Mouse (Mus musculus) CH12.LX (cell line): Measurements from ENCODE around the gene Smc1b. TPM values are rescaled to one million over a fixed set of nuclear protein-coding genes. Genes with fewer than 3 reads are reported as not detected.

Experiments
- DNase-seq: peaks from one replicate; pipeline ENCODE4 v3.0.0-alpha.2; 2013; ENCODE audit errors: extremely low read depth
- H3K27ac ChIP-seq: 2 replicates; pipeline ENCODE4 v1.5.1; 2012; ENCODE audit warnings: low read depth, mild to moderate bottlenecking, control low read depth, moderate library complexity; ENCODE audit not compliant: insufficient read depth
- H3K27me3 ChIP-seq: replicated peaks from 2 replicates; pipeline ENCODE3; 2012; ENCODE audit warnings: inconsistent platforms
- H3K36me3 ChIP-seq, 2 experiments: replicated peaks in 1 of 2; 2 replicates each; pipeline versions ENCODE3 to v1.6.1; 2012; ENCODE audit warnings: inconsistent platforms in 1 of 2, low read length in 1 of 2, mild to moderate bottlenecking in 1 of 2, mixed read lengths in 1 of 2, moderate library complexity in 1 of 2; ENCODE audit not compliant: control insufficient read depth in 1 of 2, insufficient read depth in 1 of 2
- H3K4me1 ChIP-seq, 2 experiments: 2 replicates each; pipeline ENCODE4 v1.6.1; 2012; ENCODE audit warnings: inconsistent platforms in 1 of 2, moderate library complexity in 1 of 2; ENCODE audit not compliant: insufficient read depth in 2 of 2, control insufficient read depth in 1 of 2
- H3K4me2 ChIP-seq: 2 replicates; pipeline ENCODE4 v1.6.1; 2012; ENCODE audit warnings: low read depth, mild to moderate bottlenecking, control low read depth; ENCODE audit not compliant: poor library complexity, insufficient read depth, severe bottlenecking
- H3K4me3 ChIP-seq, 3 experiments: fragments of 150-350 bp in 1 of 3; sonication (generic) in 1 of 3; replicated peaks in 1 of 3; 2 replicates each; pipeline versions ENCODE3 to v1.5.1; 2011 to 2012; ENCODE audit warnings: low read depth in 2 of 3, low read length in 2 of 3, mild to moderate bottlenecking in 2 of 3, moderate library complexity in 2 of 3, control low read depth in 1 of 3, improper control_type of control experiment in 1 of 3, inconsistent platforms in 1 of 3, mixed read lengths in 1 of 3; ENCODE audit not compliant: poor library complexity in 1 of 3
- H3K79me2 ChIP-seq: replicated peaks from 2 replicates; pipeline ENCODE4 v1.6.1; 2012; ENCODE audit warnings: mild to moderate bottlenecking, moderate library complexity; ENCODE audit not compliant: control insufficient read depth, poor library complexity, insufficient read depth, severe bottlenecking; ENCODE audit errors: extremely low read depth
- H3K9ac ChIP-seq: 2 replicates; pipeline ENCODE4 v1.6.1; 2012; ENCODE audit warnings: low read depth, mild to moderate bottlenecking, control low read depth, moderate library complexity; ENCODE audit not compliant: insufficient read depth
- H3K9me3 ChIP-seq: replicated peaks from 2 replicates; pipeline ENCODE3; 2012; ENCODE audit warnings: low read length, inconsistent platforms, mixed read lengths
- BHLHE40 ChIP-seq: IDR thresholded peaks from 2 replicates; pipeline ENCODE4 v1.6.1; 2011; ENCODE audit warnings: mild to moderate bottlenecking, low read depth, low read length, improper control_type of control experiment
- CHD1 ChIP-seq: IDR thresholded peaks from 2 replicates; pipeline ENCODE4 v1.6.1; 2012; ENCODE audit warnings: low read depth, low read length, improper control_type of control experiment, inconsistent platforms
- CHD2 ChIP-seq: IDR thresholded peaks from 2 replicates; pipeline ENCODE4 v1.6.1; 2011; ENCODE audit warnings: low read length, improper control_type of control experiment
- CTCF ChIP-seq, 2 experiments: IDR thresholded peaks in 1 of 2; conservative IDR thresholded peaks in 1 of 2; 2 replicates each; pipeline ENCODE4 v1.5.1; 2011 to 2012; ENCODE audit warnings: low read depth in 2 of 2, low read length in 2 of 2, improper control_type of control experiment in 1 of 2, inconsistent platforms in 1 of 2, mild to moderate bottlenecking in 1 of 2, moderate library complexity in 1 of 2
- E2F4 ChIP-seq: IDR thresholded peaks from 2 replicates; pipeline ENCODE4 v1.6.1; 2011; ENCODE audit warnings: low read depth, low read length, improper control_type of control experiment; ENCODE audit not compliant: insufficient replicate concordance
- ELF1 ChIP-seq: IDR thresholded peaks from 2 replicates; pipeline ENCODE4 v1.6.1; 2014; ENCODE audit warnings: low read depth, mild to moderate bottlenecking, inconsistent platforms, low read length, improper control_type of control experiment
- EP300 ChIP-seq: IDR thresholded peaks from 2 replicates; pipeline ENCODE4 v1.6.1; 2011; ENCODE audit warnings: low read length, improper control_type of control experiment
- ETS1 ChIP-seq: conservative IDR thresholded peaks from 2 replicates; pipeline ENCODE4 v1.6.1; 2012; ENCODE audit warnings: low read depth, mild to moderate bottlenecking, inconsistent platforms, low read length, improper control_type of control experiment, moderate library complexity
- GABPA ChIP-seq: IDR thresholded peaks from 2 replicates; pipeline ENCODE4 v1.6.1; 2012; ENCODE audit warnings: low read depth, low read length, improper control_type of control experiment, inconsistent platforms; ENCODE audit not compliant: insufficient replicate concordance
- HCFC1 ChIP-seq: IDR thresholded peaks from 2 replicates; pipeline ENCODE4 v1.6.1; 2012; ENCODE audit warnings: low read depth, mild to moderate bottlenecking, inconsistent platforms, low read length, improper control_type of control experiment
- IRF4 ChIP-seq: IDR thresholded peaks from 2 replicates; pipeline ENCODE4 v1.6.1; 2014; ENCODE audit warnings: low read depth, mild to moderate bottlenecking, inconsistent platforms, low read length, improper control_type of control experiment
- JUN ChIP-seq: IDR thresholded peaks from 2 replicates; pipeline ENCODE4 v1.6.1; 2011; ENCODE audit warnings: low read depth, mild to moderate bottlenecking, low read length, improper control_type of control experiment, moderate library complexity; ENCODE audit not compliant: insufficient read depth
- KAT2A ChIP-seq: IDR thresholded peaks from 2 replicates; pipeline ENCODE4 v1.6.1; 2012; ENCODE audit warnings: low read length, improper control_type of control experiment, inconsistent platforms; ENCODE audit not compliant: insufficient replicate concordance
- MAFK ChIP-seq: IDR thresholded peaks from 2 replicates; pipeline ENCODE4 v1.6.1; 2011; ENCODE audit warnings: low read length, improper control_type of control experiment; ENCODE audit not compliant: insufficient replicate concordance
- MAX ChIP-seq: IDR thresholded peaks from 2 replicates; pipeline ENCODE4 v1.6.1; 2011; ENCODE audit warnings: low read length, improper control_type of control experiment
- MEF2A ChIP-seq: IDR thresholded peaks from 2 replicates; pipeline ENCODE4 v1.6.1; 2014; ENCODE audit warnings: low read depth, mild to moderate bottlenecking, inconsistent platforms, low read length, improper control_type of control experiment, borderline replicate concordance
- MXI1 ChIP-seq: IDR thresholded peaks from 2 replicates; pipeline ENCODE4 v1.6.1; 2011; ENCODE audit warnings: mild to moderate bottlenecking, low read depth, low read length, improper control_type of control experiment
- MYC ChIP-seq: IDR thresholded peaks from 2 replicates; pipeline ENCODE4 v1.6.1; 2011; ENCODE audit warnings: low read depth, mild to moderate bottlenecking, improper control_type of control experiment, low read length
- NELFE ChIP-seq: IDR thresholded peaks from 2 replicates; pipeline ENCODE4 v1.6.1; 2011; ENCODE audit warnings: low read depth, low read length, improper control_type of control experiment
- NRF1 ChIP-seq: IDR thresholded peaks from 2 replicates; pipeline ENCODE4 v1.6.1; 2014; ENCODE audit warnings: low read depth, mild to moderate bottlenecking, inconsistent platforms, low read length, improper control_type of control experiment, moderate library complexity
- PAX5 ChIP-seq: IDR thresholded peaks from 2 replicates; pipeline ENCODE4 v1.6.1; 2012; ENCODE audit warnings: low read length, inconsistent platforms, mixed read lengths
- POLR2A ChIP-seq: IDR thresholded peaks from 2 replicates; pipeline ENCODE4 v1.6.1; 2011; ENCODE audit warnings: low read depth, mild to moderate bottlenecking, improper control_type of control experiment, low read length
- POLR2AphosphoS2 ChIP-seq: IDR thresholded peaks from 2 replicates; pipeline ENCODE4 v1.6.1; 2011; ENCODE audit warnings: low read depth, low read length, improper control_type of control experiment
- RAD21 ChIP-seq: IDR thresholded peaks from 2 replicates; pipeline ENCODE4 v1.6.1; 2011; ENCODE audit warnings: low read depth, mild to moderate bottlenecking, low read length, improper control_type of control experiment, moderate library complexity
- RCOR1 ChIP-seq: conservative IDR thresholded peaks from 2 replicates; pipeline ENCODE4 v1.6.1; 2012; ENCODE audit warnings: low read depth, mild to moderate bottlenecking, inconsistent platforms, low read length, improper control_type of control experiment
- SIN3A ChIP-seq: IDR thresholded peaks from 2 replicates; pipeline ENCODE4 v1.6.1; 2012; ENCODE audit warnings: low read length, improper control_type of control experiment, inconsistent platforms
- SMC3 ChIP-seq: IDR thresholded peaks from 2 replicates; pipeline ENCODE4 v1.6.1; 2011; ENCODE audit warnings: low read depth, low read length, improper control_type of control experiment
- TBP ChIP-seq: conservative IDR thresholded peaks from 2 replicates; pipeline ENCODE4 v1.6.1; 2011; ENCODE audit warnings: low read depth, low read length, improper control_type of control experiment
- UBTF ChIP-seq: IDR thresholded peaks from 2 replicates; pipeline ENCODE4 v1.6.1; 2012; ENCODE audit warnings: low read depth, mild to moderate bottlenecking, inconsistent platforms, low read length, improper control_type of control experiment, moderate library complexity
- USF1 ChIP-seq: IDR thresholded peaks from 2 replicates; pipeline ENCODE4 v1.6.1; 2014; ENCODE audit warnings: low read depth, mild to moderate bottlenecking, inconsistent platforms, low read length, improper control_type of control experiment
- USF2 ChIP-seq: conservative IDR thresholded peaks from 2 replicates; pipeline ENCODE4 v1.6.1; 2011; ENCODE audit warnings: low read depth, low read length, improper control_type of control experiment
- ZC3H11A ChIP-seq: IDR thresholded peaks from 2 replicates; pipeline ENCODE4 v1.6.1; 2012; ENCODE audit warnings: low read depth, mild to moderate bottlenecking, inconsistent platforms, low read length, improper control_type of control experiment
- ZKSCAN1 ChIP-seq: IDR thresholded peaks from 2 replicates; pipeline ENCODE4 v1.6.1; 2012; ENCODE audit warnings: low read depth, inconsistent platforms, low read length, improper control_type of control experiment, borderline replicate concordance
- ZMIZ1 ChIP-seq: IDR thresholded peaks from 2 replicates; pipeline ENCODE4 v1.6.1; 2012; ENCODE audit warnings: low read depth, mild to moderate bottlenecking, inconsistent platforms, low read length, improper control_type of control experiment
- ZNF384 ChIP-seq: IDR thresholded peaks from 2 replicates; pipeline ENCODE4 v1.6.1; 2012; ENCODE audit warnings: low read depth, low read length, improper control_type of control experiment, inconsistent platforms
- dilution Hi-C: fragments of 300-500 bp; cut with MboI; formaldehyde crosslinking; loops from 2 replicates; pipeline ENCODE4 v1.14.3; 2020; ENCODE audit warnings: low sequenced_read_pairs; ENCODE audit not compliant: extremely low pct_unique_long_range_greater_than_20kb, extremely low pct_ligation_motif_present
- in situ Hi-C: fragments of 300-500 bp; cut with MboI; formaldehyde crosslinking; loops from 3 replicates; pipeline ENCODE4 v1.14.3; 2019; ENCODE audit warnings: low sequenced_read_pairs, low pct_ligation_motif_present, low pct_unique_long_range_greater_than_20kb, mixed read lengths
- polyA plus RNA-seq: library from polyadenylated mRNA; unstranded; fragments of >175 nt; gene quantifications from 2 replicates; pipeline ENCODE4 v1.2.1, GENCODE M21; 2012; ENCODE audit warnings: low read depth; ENCODE audit not compliant: insufficient read length
- total RNA-seq, 2 experiments: library from RNA; depleted of rRNA; stranded (reverse); fragments of 300-350 nt in 1 of 2; fragments of >200 nt in 1 of 2; gene quantifications; 2 replicates each; pipeline ENCODE4 v1.2.3; 2012 to 2014

The Smc1b gene
- total and polyA plus RNA-seq, 3 experiments = not detected

DNA sequence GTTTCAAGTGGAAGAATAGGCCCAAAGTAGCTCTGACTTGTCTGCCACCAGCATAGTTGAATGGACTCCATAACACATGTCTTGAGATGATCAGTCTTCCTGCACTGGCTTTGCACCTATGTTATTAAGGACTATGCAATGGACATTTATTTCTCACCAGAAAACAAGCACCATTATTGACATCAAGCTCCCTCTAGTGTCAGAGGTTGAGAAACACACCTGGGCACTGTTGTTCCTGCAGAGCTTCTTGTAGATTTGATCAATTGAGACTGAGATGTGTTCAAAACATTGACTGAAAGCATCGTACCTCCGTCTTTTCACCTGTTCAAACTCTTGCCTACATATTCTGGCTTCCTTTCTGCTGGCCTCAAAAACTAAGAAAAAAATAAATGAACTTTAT is 61.2 kb downstream of the Smc1b start:
- no peaks in the 10 kb centered on the region for H3K27me3 ChIP-seq
- TF ChIP-seq PAX5 = no peak
- no peak for TF ChIP-seq NELFE
- no peak for TF ChIP-seq USF2
- no peak for TF ChIP-seq ZKSCAN1
- no peak for TF ChIP-seq MEF2A
- TF ChIP-seq EP300 = no peak
- no peak for TF ChIP-seq GABPA
- no peak for TF ChIP-seq NRF1
- TF ChIP-seq MAFK = no peak
- no peak for TF ChIP-seq POLR2A
- peak; percentile 85 to 92 for TF ChIP-seq CTCF (conservative IDR thresholded peaks at IDR 0.05 in 1 of 2, IDR thresholded peaks at IDR 0.05 in 1 of 2; ENCODE audit: low read depth in 2 of 2, low read length in 2 of 2)
- TF ChIP-seq ZC3H11A = no peak; the same call in 1 of the 2 replicates
- TF ChIP-seq SIN3A = no peak
- TF ChIP-seq MAX = no peak
- peak; percentile 92 for TF ChIP-seq RAD21
- no peak for TF ChIP-seq CHD1
- TF ChIP-seq E2F4 = no peak
- TF ChIP-seq USF1 = no peak
- no peak for TF ChIP-seq IRF4
- TF ChIP-seq ELF1 = no peak
- 0 out of 2 replicates have a peak, but pooled peaks have one; percentile 13 for TF ChIP-seq TBP
- TF ChIP-seq JUN = no peak
- TF ChIP-seq CHD2 = no peak
- no peak for TF ChIP-seq KAT2A
- TF ChIP-seq MYC = no peak
- TF ChIP-seq RCOR1 = no peak
- TF ChIP-seq MXI1 = no peak
- TF ChIP-seq ETS1 = no peak
- no peak for TF ChIP-seq UBTF
- TF ChIP-seq POLR2AphosphoS2 = no peak
- TF ChIP-seq BHLHE40 = no peak
- peak; percentile 87 for TF ChIP-seq SMC3
- no peak for TF ChIP-seq HCFC1
- no peak for TF ChIP-seq ZMIZ1
- TF ChIP-seq ZNF384 = no peak
- dilution Hi-C loops = no loop called here

More for the DNA sequence above, 61.2 kb downstream of the Smc1b start:
- peak; percentile 47 for DNase-seq
- in situ Hi-C loops = loop anchor here (10.0 kb wide), 1 partner anchor 66 kb away; no protein-coding TSS in a partner anchor
- Histone ChIP-seq H3K36me3 (no peaks in the 10 kb centered on the region), H3K79me2 (no peaks in the 10 kb centered on the region), H3K27ac (no peak overlapping the region), H3K9me3 (no peaks in the 10 kb centered on the region), H3K4me1 (no peaks in the 10 kb centered on the region), H3K4me3 (no peak overlapping the region), H3K4me2 (no peak overlapping the region), H3K9ac (no peak overlapping the region)
